Mouse (Mus musculus): ENCODE measurements at regions not wholly inside any gene's neighbourhood (a gene's known extent, or its start where the extent isn't known, plus 50 kb on each side); places are given as distances from the start of the nearest gene placed in this dataset.

DNA sequence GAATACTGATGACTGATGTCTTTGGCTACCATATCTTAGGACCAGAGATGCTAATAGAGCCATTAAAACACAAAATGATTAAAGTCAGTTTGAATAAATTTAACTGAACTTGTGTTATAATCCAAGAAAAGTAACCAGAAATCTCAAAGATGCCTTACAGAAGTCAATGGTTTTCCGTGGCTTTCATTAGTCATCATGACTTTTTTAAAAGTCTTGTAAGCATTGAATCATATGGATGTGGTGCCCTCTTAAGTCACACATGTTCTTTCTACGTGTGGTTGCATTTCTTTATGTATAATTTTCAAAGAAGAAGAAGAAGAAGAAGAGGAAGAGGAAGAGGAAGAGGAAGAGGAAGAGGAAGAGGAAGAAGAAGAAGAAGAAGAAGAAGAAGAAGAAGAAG is 178.2 kb downstream of the Mreg start:
- no peak for TF ChIP-seq CTCF (IDR thresholded peaks at IDR 0.05; ENCODE audit: borderline replicate concordance, insufficient read depth, low read length)
- TF ChIP-seq POLR2A (IDR thresholded peaks at IDR 0.05; ENCODE audit: low read depth, low read length) = no peak
